Comparison of ENCODE assay signal across 22 mouse cellular contexts in the genomic region with DNA sequence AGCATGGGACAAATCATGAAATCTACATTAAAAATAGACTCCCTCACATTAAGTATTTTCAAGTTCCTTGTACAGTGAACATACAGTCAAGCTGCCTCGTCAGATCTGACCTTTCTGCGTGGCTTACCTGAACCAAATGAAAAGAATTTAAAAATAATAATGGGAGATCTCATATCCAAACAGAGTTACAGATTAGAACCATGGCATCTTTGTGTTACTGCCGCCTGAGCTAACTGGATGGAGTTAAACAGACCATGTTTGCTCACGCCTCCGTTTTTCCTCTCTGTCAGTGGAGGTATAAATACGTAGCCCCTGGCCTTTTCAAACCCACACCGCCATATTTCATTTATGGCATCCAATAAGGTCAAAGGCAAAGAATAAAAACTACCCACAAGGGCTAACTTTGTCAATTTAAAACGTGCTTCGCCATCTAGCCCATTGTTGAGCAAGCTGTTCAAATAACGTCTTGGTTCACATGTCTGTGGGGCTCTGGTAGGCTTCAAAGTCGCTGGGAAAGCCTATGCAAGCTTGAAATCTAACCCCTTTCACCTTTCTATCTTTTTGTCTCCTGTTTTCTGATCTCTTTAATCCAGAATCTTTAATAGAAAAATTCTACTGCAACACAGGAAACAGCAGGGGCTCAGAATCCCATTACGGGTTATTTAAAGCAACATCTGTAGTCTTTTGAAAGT.
A peak's percentile ranks its signal among the peaks of the same experiment; 100 is the strongest.
DNase-seq lines count a peak whose midpoint lies in the region; ATAC-seq and TF ChIP-seq lines count a peak whose summit lies in the region.
"Had no signal": no experiment of that assay in that cellular context is flagged by ENCODE, and none has a peak within 500 bp of the region (broad histone marks: within the 10 kb centered on the region; RNA-seq: fewer than 3 reads in every experiment).

No protein-coding gene starts in this region.

- H3K9ac ChIP-seq in forebrain, embryonic 14.5 days (ENCODE audit: low read length), result no peak overlapping the region
- no peak overlapping the region for H3K9ac ChIP-seq in forebrain, embryonic 11.5 days (ENCODE audit: low read length)
- no peak overlapping the region for H3K9ac ChIP-seq in midbrain, embryonic 14.5 days (replicated peaks; ENCODE audit: low read length)
- H3K9ac ChIP-seq: embryonic facial prominence, embryonic 12.5 days; embryonic facial prominence, embryonic 15.5 days; forebrain, embryonic 12.5 days; hindbrain, embryonic 12.5 days; hindbrain, embryonic 15.5 days had no signal

- no peak for TF ChIP-seq CTCF in brain, embryonic 14.5 days (IDR thresholded peaks at IDR 0.05; ENCODE audit: borderline replicate concordance, extremely low read depth, insufficient read depth, insufficient read length)

- no peaks in the 10 kb centered on the region for H3K36me3 ChIP-seq in forebrain, embryonic 14.5 days (ENCODE audit: control insufficient read depth, insufficient read depth, low read length)
- H3K36me3 ChIP-seq in forebrain, embryonic 11.5 days (ENCODE audit: control insufficient read depth, insufficient read depth, low read length), result no peaks in the 10 kb centered on the region
- H3K36me3 ChIP-seq in midbrain, embryonic 14.5 days (ENCODE audit: control insufficient read depth, insufficient read depth, low read length), result no peaks in the 10 kb centered on the region
- H3K36me3 ChIP-seq: embryonic facial prominence, embryonic 12.5 days; embryonic facial prominence, embryonic 15.5 days; forebrain, embryonic 12.5 days; hindbrain, embryonic 12.5 days; hindbrain, embryonic 15.5 days had no signal

- H3K4me3 ChIP-seq in forebrain, embryonic 14.5 days (ENCODE audit: low read depth, low read length), result no peak overlapping the region
- H3K4me3 ChIP-seq in forebrain, embryonic 11.5 days (ENCODE audit: low read depth, low read length), result no peak overlapping the region
- no peak overlapping the region for H3K4me3 ChIP-seq in midbrain, embryonic 14.5 days (replicated peaks; ENCODE audit: low read depth, low read length)
- H3K4me3 ChIP-seq: embryonic facial prominence, embryonic 12.5 days; embryonic facial prominence, embryonic 15.5 days; forebrain, embryonic 12.5 days; hindbrain, embryonic 12.5 days; hindbrain, embryonic 15.5 days had no signal

- H3K9me3 ChIP-seq in forebrain, embryonic 14.5 days (replicated peaks; ENCODE audit: control insufficient read depth, low read length), result no peaks in the 10 kb centered on the region
- H3K9me3 ChIP-seq in forebrain, embryonic 11.5 days (ENCODE audit: control insufficient read depth, low read length), result no peaks in the 10 kb centered on the region
- H3K9me3 ChIP-seq in midbrain, embryonic 14.5 days (ENCODE audit: control insufficient read depth, low read length), result no peaks in the 10 kb centered on the region
- H3K9me3 ChIP-seq: embryonic facial prominence, embryonic 12.5 days; embryonic facial prominence, embryonic 15.5 days; forebrain, embryonic 12.5 days; hindbrain, embryonic 12.5 days; hindbrain, embryonic 15.5 days had no signal

- H3K27me3 ChIP-seq in forebrain, embryonic 14.5 days (replicated peaks; ENCODE audit: control insufficient read depth, insufficient read depth, low read length), result no peaks in the 10 kb centered on the region
- no peaks in the 10 kb centered on the region for H3K27me3 ChIP-seq in forebrain, embryonic 11.5 days (ENCODE audit: control insufficient read depth, insufficient read depth, low read length)
- H3K27me3 ChIP-seq in midbrain, embryonic 14.5 days (ENCODE audit: control insufficient read depth, insufficient read depth, low read length), result no peaks in the 10 kb centered on the region
- H3K27me3 ChIP-seq: embryonic facial prominence, embryonic 12.5 days; embryonic facial prominence, embryonic 15.5 days; forebrain, embryonic 12.5 days; hindbrain, embryonic 12.5 days; hindbrain, embryonic 15.5 days had no signal

- H3K27ac ChIP-seq in forebrain, embryonic 14.5 days (ENCODE audit: low read depth, low read length), result no peak overlapping the region
- no peak overlapping the region for H3K27ac ChIP-seq in forebrain, embryonic 11.5 days (ENCODE audit: low read depth, low read length)
- H3K27ac ChIP-seq in midbrain, embryonic 14.5 days (replicated peaks; ENCODE audit: low read depth, low read length), result no peak overlapping the region
- H3K27ac ChIP-seq: embryonic facial prominence, embryonic 12.5 days; embryonic facial prominence, embryonic 15.5 days; forebrain, embryonic 12.5 days; hindbrain, embryonic 12.5 days; hindbrain, embryonic 15.5 days had no signal

- peak; percentile 34; the same call in 1 of the 2 replicates for ATAC-seq in forebrain, embryonic 14.5 days
- ATAC-seq in forebrain, embryonic 11.5 days (replicated peaks; ENCODE audit: low FRiP score), result no peak
- ATAC-seq in midbrain, embryonic 14.5 days (ENCODE audit: low FRiP score, low TSS enrichment), result no peak
- ATAC-seq: activated CD4-positive, CD25-positive, alpha-beta regulatory T cell, adult 4 months had no signal

- peak; percentile 9 for DNase-seq in embryo, embryonic 10 days (ENCODE audit: low spot score)
- no peak for DNase-seq in embryo, embryonic 9.5 days (ENCODE audit: extremely low spot score)
- peak; percentile 46 for DNase-seq in forebrain, embryonic 14.5 days (ENCODE audit: low spot score)
- no peak for DNase-seq in forebrain, embryonic 11.5 days (ENCODE audit: low spot score)
- DNase-seq in brain, embryonic 14.5 days (ENCODE audit: low read depth), result peak; percentile 75
- peak; percentile 51 for DNase-seq in midbrain, embryonic 14.5 days
- DNase-seq in testis, postnatal 10 days (ENCODE audit: low spot score), result no peak
- DNase-seq in right cerebral cortex, postnatal 25 days, result no peak
- DNase-seq: adrenal gland, adult 8-10 months; adrenal gland, postnatal 25 days; cerebellum, adult 18-20 months; cerebellum, adult 9-10 months; cerebellum, postnatal 14 days; gastrocnemius, postnatal 10 days; gastrocnemius, postnatal 36 days had no signal

- no peak overlapping the region for H3K4me2 ChIP-seq in forebrain, embryonic 14.5 days (ENCODE audit: low read length)
- H3K4me2 ChIP-seq in forebrain, embryonic 11.5 days (ENCODE audit: low read depth, low read length, severe bottlenecking), result no peak overlapping the region
- H3K4me2 ChIP-seq in midbrain, embryonic 14.5 days (ENCODE audit: low read length), result no peak overlapping the region
- H3K4me2 ChIP-seq: embryonic facial prominence, embryonic 12.5 days; embryonic facial prominence, embryonic 15.5 days; forebrain, embryonic 12.5 days; heart, embryonic 11.5 days; hindbrain, embryonic 12.5 days; hindbrain, embryonic 15.5 days had no signal

- TF ChIP-seq POLR2A in brain, embryonic 14.5 days (IDR thresholded peaks at IDR 0.05; ENCODE audit: borderline replicate concordance, extremely low read depth, insufficient read depth, insufficient read length, poor library complexity, severe bottlenecking), result no peak

- WGBS in forebrain, embryonic 14.5 days, result 64% methylated on average over 12 of the region's 12 CpGs
- 57% methylated on average over 12 of the region's 12 CpGs for WGBS in forebrain, embryonic 11.5 days
- WGBS in midbrain, embryonic 14.5 days, result 53% methylated on average over 12 of the region's 12 CpGs

- no peaks in the 10 kb centered on the region for H3K4me1 ChIP-seq in forebrain, embryonic 14.5 days (ENCODE audit: control insufficient read depth, insufficient read depth, low read length)
- no peaks in the 10 kb centered on the region for H3K4me1 ChIP-seq in forebrain, embryonic 11.5 days (replicated peaks; ENCODE audit: control insufficient read depth, insufficient read depth, low read length)
- 0 out of 2 replicates have a peak, but pooled peaks cover 5% of the 10 kb centered on the region for H3K4me1 ChIP-seq in midbrain, embryonic 14.5 days (ENCODE audit: control insufficient read depth, insufficient read depth, low read length)
- H3K4me1 ChIP-seq: embryonic facial prominence, embryonic 12.5 days; embryonic facial prominence, embryonic 15.5 days; hindbrain, embryonic 12.5 days; hindbrain, embryonic 15.5 days had no signal

Comparison
In these comparisons a context has a peak if more than half of its experiments do, and no peak if none do; other contexts are left out.
1. DNase-seq: peak in embryo, embryonic 10 days (single experiment), forebrain, embryonic 14.5 days (single experiment), brain, embryonic 14.5 days (single experiment) and midbrain, embryonic 14.5 days (single experiment); none in embryo, embryonic 9.5 days (single experiment), forebrain, embryonic 11.5 days (single experiment), testis, postnatal 10 days (single experiment) and right cerebral cortex, postnatal 25 days (single experiment).